Mouse (Mus musculus) bone marrow, adult 2 months (tissue): ENCODE data around the gene Tbc1d10c.

Experiments
- CTCF ChIP-seq: fragments of 200-500 bp; IDR thresholded peaks from 2 replicates; pipeline ENCODE4 v1.5.1; 2011; ENCODE audit warnings: low read length, control low read depth; ENCODE audit not compliant: control insufficient read depth, insufficient read depth
- POLR2A ChIP-seq: fragments of 200-500 bp; IDR thresholded peaks from 2 replicates; pipeline ENCODE4 v1.6.1; 2011; ENCODE audit warnings: low read depth, mild to moderate bottlenecking, control low read depth, low read length, borderline replicate concordance; ENCODE audit not compliant: control insufficient read depth

DNA sequence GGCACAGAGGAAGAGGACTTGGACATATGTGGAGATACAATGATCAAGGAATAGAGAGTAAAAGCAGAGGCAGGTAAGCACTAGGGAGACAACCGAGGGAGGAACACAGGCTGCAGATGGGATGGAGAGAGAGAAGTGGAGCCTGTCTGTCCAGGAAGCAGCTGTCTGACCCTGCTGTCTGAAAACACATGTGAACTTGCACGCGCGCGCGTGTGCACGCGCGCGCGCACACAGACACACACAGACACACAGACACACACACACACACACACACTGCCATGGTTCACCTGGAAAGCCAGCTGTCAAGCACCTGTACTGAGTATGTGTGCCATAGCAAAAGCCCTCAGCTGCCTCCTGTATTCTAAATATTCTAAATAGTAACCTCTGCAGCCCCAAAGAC lies 27.2 kb upstream of the Tbc1d10c start:
- no peak for TF ChIP-seq CTCF
- TF ChIP-seq POLR2A, result no peak
